Mouse (Mus musculus): Measurements from ENCODE around the gene Zcchc24.

DNA sequence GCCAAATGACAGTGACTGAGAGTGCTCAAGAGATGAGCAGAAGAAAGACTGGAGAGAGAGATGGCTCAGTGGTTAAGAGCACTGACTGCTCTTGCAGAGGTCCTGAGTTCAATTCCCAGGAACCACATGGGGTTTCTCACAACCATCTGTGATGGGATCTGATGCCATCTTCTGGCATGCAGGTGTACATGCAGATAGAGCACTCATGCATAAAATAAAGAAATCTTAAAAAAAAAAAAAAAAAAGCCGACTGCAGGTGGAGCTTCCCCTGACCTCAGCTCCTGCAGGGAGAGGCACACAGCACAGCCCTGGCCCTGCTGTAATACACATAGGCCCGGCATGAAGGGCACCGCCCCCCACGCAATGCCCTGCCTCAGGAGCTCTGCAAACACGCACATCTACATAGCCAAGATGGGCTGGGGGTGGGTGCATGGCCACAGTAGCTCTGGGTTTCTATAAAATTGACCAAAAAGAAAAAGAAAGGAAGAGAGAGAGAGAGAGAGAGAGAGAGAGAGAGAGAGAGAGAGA, 26.9 kb downstream of the Zcchc24 start:
- TF ChIP-seq CEBPB (IDR thresholded peaks at IDR 0.05; ENCODE audit: insufficient read depth, poor library complexity, severe bottlenecking) (no peak), POLR2AphosphoS2 (IDR thresholded peaks at IDR 0.05; ENCODE audit: insufficient read length, low read depth) (peak; percentile 72), POLR2A (IDR thresholded peaks at IDR 0.05; ENCODE audit: insufficient read length, low read depth) (no peak), TCF3 (IDR thresholded peaks at IDR 0.05; ENCODE audit: insufficient read length, low read depth) (no peak)
